Mouse (Mus musculus) bone marrow, adult 2 months (tissue): ENCODE measurements around the gene Gal3st2. TPM values are rescaled to one million over a fixed set of nuclear protein-coding genes. Genes with fewer than 3 reads are reported as not detected.
"Not testable (repeated sequence)": the region's sequence is repeated elsewhere in the genome, so short reads cannot be mapped to it uniquely, and the experiment has no call there.

Experiments
- H3K27ac ChIP-seq: fragments of 200-500 bp; 2 replicates; pipeline ENCODE4 v1.5.1; 2012; ENCODE audit warnings: low read depth, mild to moderate bottlenecking, control low read depth, inconsistent platforms, low read length; ENCODE audit not compliant: control insufficient read depth, poor library complexity, insufficient read depth
- H3K4me1 ChIP-seq: fragments of 200-500 bp; 2 replicates; pipeline ENCODE4 v1.6.1; 2011; ENCODE audit warnings: low read length; ENCODE audit not compliant: control insufficient read depth, insufficient read depth
- H3K4me3 ChIP-seq: fragments of 200-500 bp; replicated peaks from 2 replicates; pipeline ENCODE3; 2011; ENCODE audit warnings: mild to moderate bottlenecking, low read depth, low read length, control low read depth; ENCODE audit not compliant: control insufficient read depth
- CTCF ChIP-seq: fragments of 200-500 bp; IDR thresholded peaks from 2 replicates; pipeline ENCODE4 v1.5.1; 2011; ENCODE audit warnings: low read length, control low read depth; ENCODE audit not compliant: control insufficient read depth, insufficient read depth
- POLR2A ChIP-seq: fragments of 200-500 bp; IDR thresholded peaks from 2 replicates; pipeline ENCODE4 v1.6.1; 2011; ENCODE audit warnings: low read depth, mild to moderate bottlenecking, control low read depth, low read length, borderline replicate concordance; ENCODE audit not compliant: control insufficient read depth
- WGBS: fragments of 180-500 bp; shearing (Covaris S2); methylation state at CpG from one replicate; pipeline ENCODE4 v1.1.7; 2018; 5-methylcytosine and 5-hydroxymethylcytosine counted together
- polyA plus RNA-seq: library from polyadenylated mRNA; stranded (reverse); fragments of >200 nt; gene quantifications from 2 replicates; pipeline ENCODE4 v1.2.4, GENCODE M21; 2011; ENCODE audit warnings: low replicate concordance; ENCODE audit not compliant: missing spikeins, insufficient read depth, insufficient read length

Gene Gal3st2
- polyA plus RNA-seq, 1 experiment: not detected

- H3K4me3 ChIP-seq: no peak overlapping the region
- no peak for TF ChIP-seq CTCF
- no peak for TF ChIP-seq POLR2A
- no peak overlapping the region for H3K27ac ChIP-seq
- no peaks in the 10 kb centered on the region; the same call in 1 of the 2 replicates for H3K4me1 ChIP-seq
- 85% methylated on average over 6 of the region's 6 CpGs for WGBS
These were observed 3.7 kb upstream of the Gal3st2 start for GRCm38 (mm10) chr1:93857370-93857769.

- WGBS: 74% methylated on average over 3 of the region's 3 CpGs
- TF ChIP-seq CTCF (no peak), POLR2A (no peak)
These were observed 3.1 kb upstream of the Gal3st2 start for GRCm38 (mm10) chr1:93857991-93858390.

GRCm38 (mm10) chr1:93859619-93860018 lies 1.5 kb upstream of the Gal3st2 start:
- no peak overlapping the region for H3K27ac ChIP-seq
- H3K4me1 ChIP-seq: no peaks in the 10 kb centered on the region; the same call in 1 of the 2 replicates
- H3K4me3 ChIP-seq: no peak overlapping the region
- TF ChIP-seq CTCF: no peak
- TF ChIP-seq POLR2A: no peak

More at GRCm38 (mm10) chr1:93857991-93858390, 3.1 kb upstream of the Gal3st2 start:
- Histone ChIP-seq H3K4me3 (no peak overlapping the region), H3K4me1 (no peaks in the 10 kb centered on the region; the same call in 1 of the 2 replicates), H3K27ac (no peak overlapping the region)

- H3K4me1 ChIP-seq, H3K4me3 ChIP-seq, H3K27ac ChIP-seq: not testable (repeated sequence)
- WGBS: 53% methylated on average over 1 of the region's 1 CpGs
These were observed 10.5 kb downstream of the Gal3st2 start for GRCm38 (mm10) chr1:93871594-93872105.

- not testable (repeated sequence) for H3K27ac ChIP-seq, H3K4me3 ChIP-seq, H3K4me1 ChIP-seq
- WGBS: 89% methylated on average over 17 of the region's 22 CpGs
These were observed 13.3 kb downstream of the Gal3st2 start for GRCm38 (mm10) chr1:93874405-93874804.

- H3K27ac ChIP-seq, H3K4me3 ChIP-seq, H3K4me1 ChIP-seq: not testable (repeated sequence)
- WGBS: no CpG with 5 or more reads among the region's 11 CpGs
These were observed 20.7 kb downstream of the Gal3st2 start for GRCm38 (mm10) chr1:93881778-93882177.

- not testable (repeated sequence) for H3K4me1 ChIP-seq, H3K4me3 ChIP-seq, H3K27ac ChIP-seq
- 64% methylated on average over 1 of the region's 1 CpGs for WGBS
These were observed 29.8 kb downstream of the Gal3st2 start for GRCm38 (mm10) chr1:93890936-93891335.

- H3K4me3 ChIP-seq, H3K4me1 ChIP-seq, H3K27ac ChIP-seq: not testable (repeated sequence)
- no CpG with 5 or more reads among the region's 1 CpGs for WGBS
These were observed 36.3 kb downstream of the Gal3st2 start for GRCm38 (mm10) chr1:93897395-93897794.

- not testable (repeated sequence) for H3K27ac ChIP-seq, H3K4me1 ChIP-seq, H3K4me3 ChIP-seq
- WGBS: 73% methylated on average over 4 of the region's 5 CpGs
These were observed 40.2 kb downstream of the Gal3st2 start for GRCm38 (mm10) chr1:93901291-93901690.

- WGBS: 4% methylated on average over 4 of the region's 5 CpGs
- not testable (repeated sequence) for H3K27ac ChIP-seq, H3K4me3 ChIP-seq, H3K4me1 ChIP-seq
These were observed 45.6 kb downstream of the Gal3st2 start for GRCm38 (mm10) chr1:93906690-93907089.

GRCm38 (mm10) chr1:93908977-93909586 lies 48.0 kb downstream of the Gal3st2 start:
- not testable (repeated sequence) for H3K27ac ChIP-seq, H3K4me1 ChIP-seq, H3K4me3 ChIP-seq
- no CpG with 5 or more reads among the region's 11 CpGs for WGBS

GRCm38 (mm10) chr1:93911877-93912276 lies 50.8 kb downstream of the Gal3st2 start:
- WGBS: no CpG with 5 or more reads among the region's 2 CpGs
- H3K27ac ChIP-seq, H3K4me3 ChIP-seq, H3K4me1 ChIP-seq: not testable (repeated sequence)

GRCm38 (mm10) chr1:93917160-93917559 lies 56.1 kb downstream of the Gal3st2 start:
- 69% methylated on average over 3 of the region's 3 CpGs for WGBS
- H3K4me3 ChIP-seq: not testable (repeated sequence)

GRCm38 (mm10) chr1:93918011-93918410 lies 56.9 kb downstream of the Gal3st2 start, which contains the start of gene Gal3st2b:
TSS of gene Gal3st2b (plus strand) at chr1:93918311.
- WGBS: 83% methylated on average over 2 of the region's 2 CpGs
- H3K27ac ChIP-seq, H3K4me1 ChIP-seq, H3K4me3 ChIP-seq: not testable (repeated sequence)

More at GRCm38 (mm10) chr1:93917160-93917559, 56.1 kb downstream of the Gal3st2 start:
- not testable (repeated sequence) for H3K4me1 ChIP-seq, H3K27ac ChIP-seq
